Mouse (Mus musculus): ENCODE measurements around the gene Lbh. TPM values are rescaled to one million over a fixed set of nuclear protein-coding genes. Genes with fewer than 3 reads are reported as not detected.

Gene Lbh
- polyA plus RNA-seq, 1 experiment from 2014 or later = 5.3 TPM

DNA sequence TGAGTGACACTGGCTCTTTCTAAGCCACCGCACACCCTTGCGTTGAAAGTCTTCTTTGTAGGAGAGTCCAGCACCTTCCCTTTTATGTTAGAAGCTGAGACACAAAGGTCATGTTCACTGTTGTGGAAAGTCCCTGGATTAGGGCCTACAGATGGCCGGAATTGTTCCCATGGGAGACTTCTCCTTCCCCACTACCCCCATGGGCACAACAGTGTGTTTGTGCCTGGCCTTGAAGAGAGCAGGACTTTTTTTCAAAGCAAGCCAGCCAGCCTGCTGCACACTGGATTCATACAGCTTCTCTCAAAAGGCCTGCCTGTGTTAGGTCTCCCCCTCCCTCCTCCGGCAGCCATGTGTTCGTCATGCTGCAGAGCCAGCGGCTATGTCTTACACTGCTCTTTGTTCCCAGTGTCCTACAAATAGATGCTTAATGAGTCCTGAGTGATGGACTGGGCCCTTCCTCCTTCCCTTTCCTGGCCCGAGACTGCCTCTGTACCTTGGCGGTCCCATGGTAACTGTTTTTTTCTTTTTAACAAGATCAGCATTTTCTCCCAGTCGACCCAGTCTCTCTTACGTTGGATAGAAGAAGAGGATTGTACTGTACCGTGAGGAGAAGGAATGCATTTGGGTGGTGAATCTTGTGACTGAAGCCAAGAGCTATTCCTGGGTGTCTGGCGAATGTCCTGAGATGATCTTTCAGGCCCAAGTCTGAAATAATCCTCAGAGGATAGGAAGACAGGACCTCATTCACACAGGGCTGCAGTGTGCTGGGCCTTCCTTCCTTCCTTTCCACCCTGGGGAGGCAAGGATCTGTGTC is 7.9 kb downstream of the Lbh start:
- ATAC-seq (ENCODE audit: low FRiP score) = peak; percentile 92
- Histone ChIP-seq H3K27me3 (ENCODE audit: control insufficient read depth, insufficient read depth, low read length) (no peaks in the 10 kb centered on the region), H3K27ac (ENCODE audit: low read depth, low read length) (peak overlapping the region; percentile 80), H3K4me1 (ENCODE audit: control insufficient read depth, insufficient read depth, low read length) (peaks cover 13% of the 10 kb centered on the region), H3K9me3 (ENCODE audit: control insufficient read depth, low read length) (no peaks in the 10 kb centered on the region; the same call in 1 of the 2 replicates), H3K9ac (ENCODE audit: low read length) (peak overlapping the region; percentile 25; the same call in 1 of the 2 replicates), H3K4me3 (ENCODE audit: low read depth, low read length) (no peak overlapping the region), H3K4me2 (no peak overlapping the region), H3K36me3 (ENCODE audit: control insufficient read depth, insufficient read depth, low read length) (peaks cover 2% of the 10 kb centered on the region; the same call in 1 of the 2 replicates)
- peak; percentile 87 for DNase-seq (ENCODE audit: low spot score, missing footprints)
- WGBS = 45% methylated on average over 12 of the region's 12 CpGs

GRCm38 (mm10) chr17:72926994-72927393 is 8.9 kb downstream of the Lbh start:
- no peak overlapping the region for H3K4me3 ChIP-seq (ENCODE audit: low read depth, low read length)

DNA sequence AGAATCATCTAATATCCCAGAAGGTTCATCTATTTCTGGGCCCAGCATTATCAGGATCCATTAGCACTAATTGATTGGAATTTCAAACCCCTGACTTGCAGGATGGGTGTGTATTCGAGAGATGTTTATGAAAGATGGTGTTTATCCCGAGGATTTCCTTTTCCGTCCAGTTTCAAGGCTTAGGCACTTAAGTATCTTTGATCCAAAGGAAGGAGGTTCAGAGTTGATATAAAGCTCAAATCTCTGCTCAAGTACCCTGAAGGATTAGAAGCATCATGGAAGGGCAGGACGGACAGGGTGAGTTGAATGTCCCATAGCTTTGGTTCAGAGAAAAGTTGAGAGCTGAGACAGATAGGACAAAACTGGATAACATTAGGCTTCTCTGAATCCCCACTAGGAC is 15.0 kb downstream of the Lbh start:
- WGBS = 92% methylated on average over 4 of the region's 4 CpGs
- Histone ChIP-seq H3K27ac (ENCODE audit: low read depth, low read length) (no peak overlapping the region), H3K4me2 (no peak overlapping the region), H3K4me1 (ENCODE audit: control insufficient read depth, insufficient read depth, low read length) (no peaks in the 10 kb centered on the region), H3K4me3 (ENCODE audit: low read depth, low read length) (no peak overlapping the region), H3K9ac (ENCODE audit: low read length) (no peak overlapping the region), H3K9me3 (ENCODE audit: control insufficient read depth, low read length) (no peaks in the 10 kb centered on the region; the same call in 1 of the 2 replicates), H3K36me3 (ENCODE audit: control insufficient read depth, insufficient read depth, low read length) (peaks cover 2% of the 10 kb centered on the region), H3K27me3 (ENCODE audit: control insufficient read depth, insufficient read depth, low read length) (no peaks in the 10 kb centered on the region)
- no peak for DNase-seq (ENCODE audit: low spot score, missing footprints)
- no peak for ATAC-seq (ENCODE audit: low FRiP score)

More at GRCm38 (mm10) chr17:72926994-72927393, 8.9 kb downstream of the Lbh start:
- H3K4me2 ChIP-seq = no peak overlapping the region
- H3K36me3 ChIP-seq (ENCODE audit: control insufficient read depth, insufficient read depth, low read length) = peaks cover 2% of the 10 kb centered on the region; the same call in 1 of the 2 replicates
- 89% methylated on average over 8 of the region's 8 CpGs for WGBS
- no peaks in the 10 kb centered on the region for H3K27me3 ChIP-seq (ENCODE audit: control insufficient read depth, insufficient read depth, low read length)
- no peak overlapping the region for H3K9ac ChIP-seq (ENCODE audit: low read length)
- no peaks in the 10 kb centered on the region; the same call in 1 of the 2 replicates for H3K9me3 ChIP-seq (ENCODE audit: control insufficient read depth, low read length)
- DNase-seq (ENCODE audit: low spot score, missing footprints) (no peak), ATAC-seq (ENCODE audit: low FRiP score) (no peak)
- H3K27ac ChIP-seq (ENCODE audit: low read depth, low read length) = no peak overlapping the region; the same call in 1 of the 2 replicates
- peaks cover 13% of the 10 kb centered on the region for H3K4me1 ChIP-seq (ENCODE audit: control insufficient read depth, insufficient read depth, low read length)

GRCm38 (mm10) chr17:72934146-72934545 is 16.0 kb downstream of the Lbh start:
- Histone ChIP-seq H3K9ac (ENCODE audit: low read length) (no peak overlapping the region), H3K4me3 (ENCODE audit: low read depth, low read length) (no peak overlapping the region), H3K9me3 (ENCODE audit: control insufficient read depth, low read length) (no peaks in the 10 kb centered on the region; the same call in 1 of the 2 replicates), H3K27ac (ENCODE audit: low read depth, low read length) (no peak overlapping the region), H3K4me2 (no peak overlapping the region), H3K36me3 (ENCODE audit: control insufficient read depth, insufficient read depth, low read length) (peaks cover 3% of the 10 kb centered on the region), H3K27me3 (ENCODE audit: control insufficient read depth, insufficient read depth, low read length) (no peaks in the 10 kb centered on the region), H3K4me1 (ENCODE audit: control insufficient read depth, insufficient read depth, low read length) (no peaks in the 10 kb centered on the region)
- 74% methylated on average over 2 of the region's 2 CpGs for WGBS
- DNase-seq (ENCODE audit: low spot score, missing footprints) = no peak
- no peak for ATAC-seq (ENCODE audit: low FRiP score)

DNA sequence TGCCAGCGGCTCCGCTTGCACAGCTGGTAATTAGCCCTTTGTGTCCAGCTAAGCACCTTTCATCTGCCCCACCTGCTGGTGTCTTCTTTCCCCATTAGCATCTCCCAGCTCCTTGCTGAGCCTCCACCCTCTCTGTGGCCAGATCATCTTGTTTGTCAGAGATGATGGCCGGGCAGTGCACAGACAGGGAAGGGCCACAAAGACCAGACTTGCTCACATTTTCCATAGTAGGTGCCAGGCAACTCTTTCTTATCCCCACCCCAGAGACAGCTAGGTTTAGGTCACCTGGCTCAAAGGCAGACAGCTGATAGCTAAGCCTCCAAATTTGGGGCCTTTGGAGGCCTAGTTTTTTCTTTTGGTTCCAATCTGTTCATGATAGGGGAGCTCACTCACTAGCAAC is 16.5 kb downstream of the Lbh start:
- no peak overlapping the region for H3K4me3 ChIP-seq (ENCODE audit: low read depth, low read length)
- no peak overlapping the region for H3K4me2 ChIP-seq
- DNase-seq (ENCODE audit: low spot score, missing footprints) = no peak
- no peak for ATAC-seq (ENCODE audit: low FRiP score)
- H3K4me1 ChIP-seq (ENCODE audit: control insufficient read depth, insufficient read depth, low read length) = no peaks in the 10 kb centered on the region
- WGBS = 30% methylated on average over 3 of the region's 3 CpGs
- no peak overlapping the region for H3K9ac ChIP-seq (ENCODE audit: low read length)
- no peak overlapping the region for H3K27ac ChIP-seq (ENCODE audit: low read depth, low read length)
- H3K36me3 ChIP-seq (ENCODE audit: control insufficient read depth, insufficient read depth, low read length) = peaks cover 5% of the 10 kb centered on the region
- H3K9me3 ChIP-seq (ENCODE audit: control insufficient read depth, low read length) = no peaks in the 10 kb centered on the region; the same call in 1 of the 2 replicates
- no peaks in the 10 kb centered on the region for H3K27me3 ChIP-seq (ENCODE audit: control insufficient read depth, insufficient read depth, low read length)

DNA sequence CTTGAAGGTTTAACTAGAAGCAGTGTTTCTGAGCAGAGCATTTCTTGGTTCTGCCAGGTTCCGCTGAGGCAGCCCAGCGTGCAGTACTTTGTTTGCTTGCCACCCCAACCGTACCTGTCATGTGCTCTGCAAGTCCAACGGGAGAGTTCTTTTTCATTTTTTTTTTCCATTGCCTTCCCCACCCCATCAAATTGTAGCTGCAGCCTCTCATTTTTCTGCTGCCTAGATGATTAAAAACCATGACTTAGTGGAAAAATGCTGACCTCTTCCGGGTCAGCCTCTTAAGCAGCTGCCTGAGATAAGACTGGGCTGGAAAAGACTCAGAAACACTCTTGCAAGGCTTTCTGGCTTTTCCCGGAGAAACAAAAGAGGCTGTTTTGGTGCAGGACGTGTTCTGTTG is 17.8 kb downstream of the Lbh start:
- no peaks in the 10 kb centered on the region for H3K27me3 ChIP-seq (ENCODE audit: control insufficient read depth, insufficient read depth, low read length)
- H3K4me2 ChIP-seq = no peak overlapping the region
- no peaks in the 10 kb centered on the region for H3K4me1 ChIP-seq (ENCODE audit: control insufficient read depth, insufficient read depth, low read length)
- ATAC-seq (ENCODE audit: low FRiP score) (no peak), DNase-seq (ENCODE audit: low spot score, missing footprints) (no peak)
- H3K4me3 ChIP-seq (ENCODE audit: low read depth, low read length) = no peak overlapping the region
- WGBS = 74% methylated on average over 7 of the region's 7 CpGs
- H3K9me3 ChIP-seq (ENCODE audit: control insufficient read depth, low read length) = no peaks in the 10 kb centered on the region; the same call in 1 of the 2 replicates
- H3K27ac ChIP-seq (ENCODE audit: low read depth, low read length) = no peak overlapping the region
- H3K36me3 ChIP-seq (ENCODE audit: control insufficient read depth, insufficient read depth, low read length) = peaks cover 12% of the 10 kb centered on the region
- H3K9ac ChIP-seq (ENCODE audit: low read length) = no peak overlapping the region

- WGBS = 65% methylated on average over 3 of the region's 3 CpGs
- no peak overlapping the region for H3K4me2 ChIP-seq
- peaks cover 12% of the 10 kb centered on the region for H3K36me3 ChIP-seq (ENCODE audit: control insufficient read depth, insufficient read depth, low read length)
- no peaks in the 10 kb centered on the region for H3K4me1 ChIP-seq (ENCODE audit: control insufficient read depth, insufficient read depth, low read length)
- no peak overlapping the region for H3K4me3 ChIP-seq (ENCODE audit: low read depth, low read length)
- DNase-seq (ENCODE audit: low spot score, missing footprints) (no peak), ATAC-seq (ENCODE audit: low FRiP score) (no peak)
- no peaks in the 10 kb centered on the region for H3K27me3 ChIP-seq (ENCODE audit: control insufficient read depth, insufficient read depth, low read length)
- H3K9me3 ChIP-seq (ENCODE audit: control insufficient read depth, low read length) = no peaks in the 10 kb centered on the region; the same call in 1 of the 2 replicates
- no peak overlapping the region for H3K27ac ChIP-seq (ENCODE audit: low read depth, low read length)
- H3K9ac ChIP-seq (ENCODE audit: low read length) = no peak overlapping the region
Measured at GRCm38 (mm10) chr17:72936336-72936735, 18.2 kb downstream of the Lbh start.

DNA sequence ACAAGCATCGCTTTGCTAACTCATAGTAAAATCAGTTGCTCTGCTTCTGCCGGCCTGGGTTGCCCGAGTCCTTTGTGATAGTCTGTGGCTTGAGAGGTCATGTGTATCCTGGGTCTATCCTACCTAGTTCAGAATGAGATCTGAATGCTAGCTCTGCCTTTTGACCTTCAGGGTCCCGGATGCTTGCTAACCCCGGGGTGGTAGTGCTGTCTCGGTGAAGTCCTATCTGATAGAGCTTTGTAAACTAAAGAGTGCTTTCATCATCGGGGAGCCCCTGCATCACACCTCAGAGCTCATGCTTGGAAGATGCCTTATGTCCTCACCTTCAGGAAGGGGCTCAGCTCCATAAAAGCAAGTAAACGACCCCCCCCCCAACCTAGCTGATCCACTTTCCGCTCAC is 19.1 kb downstream of the Lbh start:
- Histone ChIP-seq H3K27me3 (ENCODE audit: control insufficient read depth, insufficient read depth, low read length) (no peaks in the 10 kb centered on the region), H3K9ac (ENCODE audit: low read length) (no peak overlapping the region), H3K36me3 (ENCODE audit: control insufficient read depth, insufficient read depth, low read length) (peaks cover 12% of the 10 kb centered on the region), H3K4me2 (no peak overlapping the region), H3K27ac (ENCODE audit: low read depth, low read length) (no peak overlapping the region), H3K4me1 (ENCODE audit: control insufficient read depth, insufficient read depth, low read length) (no peaks in the 10 kb centered on the region), H3K4me3 (ENCODE audit: low read depth, low read length) (no peak overlapping the region), H3K9me3 (ENCODE audit: control insufficient read depth, low read length) (no peaks in the 10 kb centered on the region; the same call in 1 of the 2 replicates)
- 92% methylated on average over 9 of the region's 9 CpGs for WGBS
- no peak for DNase-seq (ENCODE audit: low spot score, missing footprints)
- ATAC-seq (ENCODE audit: low FRiP score) = no peak

DNA sequence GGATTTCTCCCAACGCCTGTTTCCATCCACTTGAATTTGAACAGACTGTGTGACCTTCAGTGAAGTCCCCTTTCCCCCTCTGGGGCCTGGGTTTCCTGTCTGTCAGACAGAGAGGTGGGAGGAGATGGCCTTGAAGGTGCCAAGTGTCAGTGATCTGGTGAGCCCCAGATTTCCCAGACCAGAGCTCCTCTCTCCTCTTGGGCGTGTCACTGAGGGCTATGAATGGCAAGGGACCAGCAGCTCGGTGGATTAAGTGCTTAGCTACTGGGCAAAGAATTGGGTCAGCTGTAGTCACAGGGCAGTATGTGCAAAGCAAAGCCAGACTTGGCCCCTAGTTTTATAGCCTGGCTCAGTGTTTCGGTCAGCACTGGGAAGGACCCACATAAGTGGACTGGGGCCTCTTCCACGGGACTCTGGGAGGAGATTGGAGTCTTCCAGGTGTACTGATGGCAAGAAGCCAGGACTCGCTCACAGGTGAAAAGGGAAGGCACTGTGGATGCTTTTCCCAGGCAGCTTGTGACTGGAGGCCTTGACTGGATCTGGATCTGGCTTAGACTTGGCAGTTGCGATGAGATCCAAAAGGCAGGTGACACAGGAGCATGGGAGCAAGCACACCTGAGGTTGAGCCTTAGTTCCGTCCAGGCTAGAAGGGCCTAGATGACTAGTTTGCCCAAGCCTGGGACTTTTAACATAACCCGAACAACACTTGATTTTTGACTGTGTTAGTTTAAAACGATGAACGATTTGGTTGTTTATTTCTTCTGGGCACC is 20.1 kb downstream of the Lbh start:
- no peaks in the 10 kb centered on the region for H3K4me1 ChIP-seq (ENCODE audit: control insufficient read depth, insufficient read depth, low read length)
- H3K4me3 ChIP-seq (ENCODE audit: low read depth, low read length) = no peak overlapping the region
- H3K36me3 ChIP-seq (ENCODE audit: control insufficient read depth, insufficient read depth, low read length) = peaks cover 12% of the 10 kb centered on the region
- H3K9ac ChIP-seq (ENCODE audit: low read length) = no peak overlapping the region
- H3K27me3 ChIP-seq (ENCODE audit: control insufficient read depth, insufficient read depth, low read length) = no peaks in the 10 kb centered on the region
- ATAC-seq (ENCODE audit: low FRiP score) (no peak), DNase-seq (ENCODE audit: low spot score, missing footprints) (no peak)
- H3K9me3 ChIP-seq (ENCODE audit: control insufficient read depth, low read length) = no peaks in the 10 kb centered on the region; the same call in 1 of the 2 replicates
- H3K27ac ChIP-seq (ENCODE audit: low read depth, low read length) = no peak overlapping the region
- 86% methylated on average over 11 of the region's 11 CpGs for WGBS
- H3K4me2 ChIP-seq = no peak overlapping the region

Data from midbrain, embryonic 11.5 days (tissue).